Mouse (Mus musculus): ENCODE data around the gene Dnajc3.

DNA sequence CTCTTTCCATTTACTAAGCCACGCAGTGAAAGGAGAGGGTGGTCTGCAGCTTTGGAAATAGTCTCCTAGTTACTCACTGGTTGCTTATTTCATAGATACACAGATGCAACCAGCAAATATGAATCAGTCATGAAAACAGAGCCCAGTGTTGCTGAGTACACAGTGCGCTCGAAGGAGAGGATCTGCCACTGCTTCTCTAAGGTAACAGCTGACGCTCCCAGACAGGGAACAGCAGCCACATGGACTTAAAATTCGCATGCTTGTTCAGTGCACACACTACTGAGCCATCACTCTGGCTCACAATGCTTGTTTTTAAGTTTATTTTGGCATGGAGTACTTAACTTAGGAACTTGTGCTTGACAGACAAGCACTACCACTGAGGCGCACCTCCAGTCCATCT, 34.5 kb downstream of the Dnajc3 start:
- no peak for TF ChIP-seq GATA1 (IDR thresholded peaks at IDR 0.05; ENCODE audit: low read length)
- TF ChIP-seq TAL1 (IDR thresholded peaks at IDR 0.05; ENCODE audit: low read length): no peak
